In genomic region chr11:86930636-86931180, GRCm38 (mm10) we compare ENCODE assay signal across 13 mouse cellular contexts.
DNase-seq lines count a peak whose midpoint lies in the region; ATAC-seq and TF ChIP-seq lines count a peak whose summit lies in the region.
"Had no signal": no experiment of that assay in that cellular context is flagged by ENCODE, and none has a peak within 500 bp of the region (broad histone marks: within the 10 kb centered on the region; RNA-seq: fewer than 3 reads in every experiment).

No protein-coding gene starts in this region.

- no peaks in the 10 kb centered on the region for H3K36me3 ChIP-seq in midbrain, embryonic 14.5 days (ENCODE audit: control insufficient read depth, insufficient read depth, low read length)
- H3K36me3 ChIP-seq in midbrain, embryonic 11.5 days (ENCODE audit: control insufficient read depth, insufficient read depth, low read length), result no peaks in the 10 kb centered on the region
- H3K36me3 ChIP-seq in hindbrain, embryonic 16.5 days (ENCODE audit: control insufficient read depth, insufficient read depth, low read length), result no peaks in the 10 kb centered on the region
- no peaks in the 10 kb centered on the region for H3K36me3 ChIP-seq in heart, adult 2 months (ENCODE audit: control insufficient read depth, insufficient read depth, low read length)
- H3K36me3 ChIP-seq: heart, embryonic 10.5 days; liver, embryonic 13.5 days had no signal

- no peak overlapping the region for H3K4me2 ChIP-seq in midbrain, embryonic 14.5 days (ENCODE audit: low read length)
- no peak overlapping the region for H3K4me2 ChIP-seq in midbrain, embryonic 11.5 days
- H3K4me2 ChIP-seq in hindbrain, embryonic 16.5 days (ENCODE audit: low read length), result 0 out of 2 replicates have a peak overlapping the region, but pooled peaks have one; percentile 11
- H3K4me2 ChIP-seq: liver, embryonic 13.5 days had no signal

- no peak for TF ChIP-seq CTCF in heart, adult 2 months (IDR thresholded peaks at IDR 0.05)

- no peak for ATAC-seq in midbrain, embryonic 14.5 days (ENCODE audit: low FRiP score, low TSS enrichment)
- no peak for ATAC-seq in midbrain, embryonic 11.5 days (ENCODE audit: low FRiP score)
- peak; percentile 40; the same call in 1 of the 2 replicates for ATAC-seq in hindbrain, embryonic 16.5 days
- ATAC-seq: Patski had no signal

- H3K4me1 ChIP-seq in midbrain, embryonic 14.5 days (ENCODE audit: control insufficient read depth, insufficient read depth, low read length), result peaks cover 7% of the 10 kb centered on the region; the same call in 1 of the 2 replicates
- 0 out of 2 replicates have a peak, but pooled peaks cover 3% of the 10 kb centered on the region for H3K4me1 ChIP-seq in midbrain, embryonic 11.5 days (ENCODE audit: control insufficient read depth, insufficient read depth, low read length)
- 0 out of 2 replicates have a peak, but pooled peaks cover 3% of the 10 kb centered on the region for H3K4me1 ChIP-seq in hindbrain, embryonic 16.5 days (ENCODE audit: control insufficient read depth, insufficient read depth, low read depth, low read length)
- no peaks in the 10 kb centered on the region for H3K4me1 ChIP-seq in heart, adult 2 months (ENCODE audit: control insufficient read depth, insufficient read depth, low read length)

- intact Hi-C loops in left cerebral cortex, postnatal 10 days (cut with DNase I), result no loop called here
- intact Hi-C loops in heart, adult 2 months (cut with DNase I), result no loop called here

- no peak overlapping the region for H3K4me3 ChIP-seq in midbrain, embryonic 14.5 days (replicated peaks; ENCODE audit: low read depth, low read length)
- H3K4me3 ChIP-seq in midbrain, embryonic 11.5 days (ENCODE audit: low read depth, low read length), result no peak overlapping the region
- H3K4me3 ChIP-seq in hindbrain, embryonic 16.5 days (ENCODE audit: low read length), result no peak overlapping the region
- no peak overlapping the region for H3K4me3 ChIP-seq in heart, adult 2 months
- H3K4me3 ChIP-seq: erythroblast, embryonic 14.5 days; heart, embryonic 10.5 days; liver, embryonic 13.5 days had no signal

- no peak for TF ChIP-seq EP300 in heart, adult 2 months (IDR thresholded peaks at IDR 0.05; ENCODE audit: insufficient read depth, low read depth, low read length)

- TF ChIP-seq POLR2A in heart, adult 2 months (IDR thresholded peaks at IDR 0.05; ENCODE audit: insufficient read depth, low read depth, low read length), result no peak

- no peaks in the 10 kb centered on the region for H3K9me3 ChIP-seq in midbrain, embryonic 14.5 days (ENCODE audit: control insufficient read depth, low read length)
- no peaks in the 10 kb centered on the region for H3K9me3 ChIP-seq in midbrain, embryonic 11.5 days (ENCODE audit: control insufficient read depth, low read length)
- H3K9me3 ChIP-seq in hindbrain, embryonic 16.5 days (ENCODE audit: control insufficient read depth, low read length), result no peaks in the 10 kb centered on the region
- H3K9me3 ChIP-seq: heart, embryonic 10.5 days; liver, embryonic 13.5 days had no signal

- H3K79me2 ChIP-seq in heart, adult 2 months (replicated peaks; ENCODE audit: control insufficient read depth, insufficient read depth, low read length), result no peaks in the 10 kb centered on the region

- 56% methylated on average over 10 of the region's 10 CpGs for WGBS in midbrain, embryonic 14.5 days
- 72% methylated on average over 10 of the region's 10 CpGs for WGBS in midbrain, embryonic 11.5 days
- 57% methylated on average over 10 of the region's 10 CpGs for WGBS in hindbrain, embryonic 16.5 days
- WGBS in heart, adult 2 months, result 74% methylated on average over 10 of the region's 10 CpGs

- H3K9ac ChIP-seq in midbrain, embryonic 14.5 days (replicated peaks; ENCODE audit: low read length), result no peak overlapping the region
- H3K9ac ChIP-seq in midbrain, embryonic 11.5 days (ENCODE audit: low read length), result no peak overlapping the region
- H3K9ac ChIP-seq in hindbrain, embryonic 16.5 days (ENCODE audit: low read depth, low read length), result no peak overlapping the region
- H3K9ac ChIP-seq in heart, adult 2 months (ENCODE audit: low read depth, low read length), result no peak overlapping the region
- H3K9ac ChIP-seq: liver, embryonic 13.5 days had no signal

- H3K27me3 ChIP-seq in midbrain, embryonic 14.5 days (ENCODE audit: control insufficient read depth, insufficient read depth, low read length), result no peaks in the 10 kb centered on the region
- no peaks in the 10 kb centered on the region for H3K27me3 ChIP-seq in midbrain, embryonic 11.5 days (ENCODE audit: control insufficient read depth, insufficient read depth, low read length)
- H3K27me3 ChIP-seq in hindbrain, embryonic 16.5 days (replicated peaks; ENCODE audit: control insufficient read depth, insufficient read depth, low read length), result no peaks in the 10 kb centered on the region
- H3K27me3 ChIP-seq in heart, adult 2 months (ENCODE audit: control insufficient read depth, insufficient read depth, low read length), result no peaks in the 10 kb centered on the region
- H3K27me3 ChIP-seq: liver, embryonic 13.5 days; Patski had no signal

- DNase-seq in midbrain, embryonic 14.5 days, result peak; percentile 79
- no peak for DNase-seq in midbrain, embryonic 11.5 days (ENCODE audit: low spot score, missing footprints)
- peak; percentile 59 to 79 for DNase-seq in left cerebral cortex, postnatal 10 days (ENCODE audit: extremely low spot score in 1 of 2, low spot score in 2 of 2)
- DNase-seq in right cerebral cortex, postnatal 36 days (ENCODE audit: low spot score in 2 of 2), result peak; percentile 70 to 74
- DNase-seq in embryo, embryonic 11 days, result no peak
- no peak for DNase-seq in heart, adult 2 months
- no peak for DNase-seq in cerebellum, postnatal 10 days
- DNase-seq: kidney, postnatal 25 days; liver, embryonic 13.5 days had no signal

- H3K27ac ChIP-seq in midbrain, embryonic 14.5 days (replicated peaks; ENCODE audit: low read depth, low read length), result peak overlapping the region; percentile 14; the same call in 1 of the 2 replicates
- no peak overlapping the region for H3K27ac ChIP-seq in midbrain, embryonic 11.5 days (ENCODE audit: low read depth, low read length)
- peak overlapping the region; percentile 27; the same call in 1 of the 2 replicates for H3K27ac ChIP-seq in hindbrain, embryonic 16.5 days (ENCODE audit: low read depth, low read length)
- no peak overlapping the region for H3K27ac ChIP-seq in heart, adult 2 months
- H3K27ac ChIP-seq: heart, embryonic 10.5 days; liver, embryonic 13.5 days had no signal

Comparison
In these comparisons a context has a peak if more than half of its experiments do, and no peak if none do; other contexts are left out.
1. DNase-seq: peak in midbrain, embryonic 14.5 days (single experiment), left cerebral cortex, postnatal 10 days (2 of 2) and right cerebral cortex, postnatal 36 days (2 of 2); none in midbrain, embryonic 11.5 days (single experiment), embryo, embryonic 11 days (single experiment), heart, adult 2 months (0 of 2) and cerebellum, postnatal 10 days (0 of 2).
2. H3K27ac ChIP-seq: peak in midbrain, embryonic 14.5 days (single experiment) and hindbrain, embryonic 16.5 days (single experiment); none in midbrain, embryonic 11.5 days (single experiment) and heart, adult 2 months (single experiment).